Mouse (Mus musculus) urinary bladder, postnatal 10 days (tissue): ENCODE measurements around the gene Heg1.

Source experiments
- DNase-seq: peaks from one replicate; pipeline ENCODE4 v3.0.0; 2022; ENCODE audit warnings: low spot score

The Heg1 gene

DNA sequence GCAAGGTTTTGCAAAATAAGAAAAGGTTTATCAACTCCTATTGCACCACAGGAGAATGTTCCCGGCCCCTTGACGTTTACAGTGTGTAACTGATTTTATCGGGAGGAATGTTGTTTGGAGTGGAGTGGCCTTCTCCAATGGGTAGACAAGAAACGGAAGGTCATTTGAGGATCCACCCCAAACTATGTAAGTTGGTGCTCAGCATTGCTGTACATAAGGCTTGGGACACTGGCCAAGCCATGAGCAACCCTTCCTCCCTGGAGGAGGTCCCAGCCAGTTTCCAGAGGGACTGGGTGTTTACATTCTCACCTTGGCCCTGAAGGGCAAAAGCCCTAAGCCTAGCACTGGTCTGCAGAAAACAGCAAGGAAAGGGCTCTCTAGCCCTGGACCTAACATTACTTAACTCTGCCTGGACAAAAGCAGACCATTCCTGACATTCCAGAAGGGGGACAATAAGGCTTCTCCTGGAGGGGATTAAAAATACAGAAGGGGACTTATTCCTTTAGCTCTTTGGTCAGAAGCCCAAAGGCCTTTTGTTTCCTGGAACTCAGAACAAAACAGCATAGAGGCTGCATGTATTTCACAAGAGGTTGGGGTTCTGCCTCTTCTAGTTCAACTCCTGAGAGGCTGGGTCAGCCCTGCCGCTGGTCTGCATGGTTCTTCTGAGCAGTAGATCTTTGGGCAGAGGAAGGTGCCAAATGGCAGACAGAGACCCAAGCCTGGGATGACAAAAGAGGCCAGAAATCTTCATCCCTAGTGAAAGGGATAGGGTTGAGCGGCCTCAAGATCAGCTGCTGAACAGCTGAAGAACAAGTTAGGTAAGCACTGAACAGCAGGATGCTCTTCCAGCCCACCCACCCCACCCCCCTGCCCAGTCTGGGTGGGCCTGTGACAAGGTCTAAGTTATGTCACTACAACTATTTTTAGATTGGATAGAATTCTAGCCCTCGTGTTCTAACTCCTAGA, 7.5 kb upstream of the Heg1 start:
- DNase-seq: no peak

DNA sequence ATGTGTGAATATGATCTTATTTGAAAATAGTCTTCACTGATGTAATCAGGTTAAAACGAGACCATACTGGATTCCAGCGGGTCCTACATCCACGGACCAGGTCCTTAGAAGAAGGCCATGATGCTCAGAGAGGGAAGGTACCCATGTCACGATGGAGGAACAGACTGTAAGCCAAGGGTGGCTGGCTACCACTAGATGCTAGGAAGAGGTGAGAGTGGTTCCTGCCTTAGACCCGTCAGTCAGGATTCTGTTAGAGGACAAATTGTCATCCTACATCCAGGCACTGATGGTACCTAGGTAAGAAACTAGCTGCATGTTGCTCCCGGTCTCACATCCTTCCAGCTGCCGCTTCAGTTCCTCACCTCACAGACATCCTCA, 6.9 kb upstream of the Heg1 start:
- DNase-seq: no peak

DNA sequence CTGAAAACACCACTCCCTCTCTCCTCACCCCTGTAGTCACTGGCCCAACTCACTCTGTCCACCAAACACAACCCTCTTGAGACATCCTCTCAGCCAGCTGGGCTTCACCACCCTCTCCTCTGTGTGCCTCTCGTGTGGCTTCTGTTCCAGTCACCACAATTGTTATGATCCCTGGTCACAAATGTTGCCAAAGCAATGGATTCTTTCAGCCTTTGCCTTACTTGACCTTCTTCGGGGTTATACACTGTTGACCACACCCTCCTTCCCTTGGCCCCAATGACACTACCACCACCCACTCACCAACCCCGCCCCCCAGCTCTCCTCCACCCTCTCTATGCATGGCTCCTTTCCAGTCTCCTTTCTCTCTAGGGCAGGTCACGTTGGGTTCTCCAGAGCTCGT, 6.3 kb upstream of the Heg1 start:
- DNase-seq: no peak

GRCm38 (mm10) chr16:33680271-33680670, 3.9 kb upstream of the Heg1 start:
- no peak for DNase-seq

- DNase-seq: no peak
These were observed 3.4 kb upstream of the Heg1 start for GRCm38 (mm10) chr16:33680816-33681215.

DNA sequence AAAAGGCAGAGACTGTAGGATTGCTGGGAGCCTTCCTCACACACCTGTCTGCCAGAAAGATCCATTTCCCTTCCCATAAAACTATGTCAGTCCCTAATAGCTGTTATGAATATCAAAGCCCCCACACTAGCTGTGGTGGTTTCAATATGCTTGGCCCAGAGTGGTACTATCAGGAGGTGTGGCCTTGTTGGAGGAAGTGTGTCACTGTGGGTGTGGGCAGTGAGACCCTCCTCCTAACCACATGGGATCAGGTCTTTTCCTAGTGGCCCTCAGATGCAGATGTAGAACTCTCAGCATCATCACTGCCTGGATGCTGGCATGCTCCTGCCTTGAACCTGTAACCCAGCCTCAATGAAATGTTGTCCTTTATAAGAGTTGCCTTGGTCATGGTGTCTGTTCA, 2.5 kb upstream of the Heg1 start:
- DNase-seq: no peak

GRCm38 (mm10) chr16:33682651-33683050, 1.5 kb upstream of the Heg1 start:
- DNase-seq: no peak

DNA sequence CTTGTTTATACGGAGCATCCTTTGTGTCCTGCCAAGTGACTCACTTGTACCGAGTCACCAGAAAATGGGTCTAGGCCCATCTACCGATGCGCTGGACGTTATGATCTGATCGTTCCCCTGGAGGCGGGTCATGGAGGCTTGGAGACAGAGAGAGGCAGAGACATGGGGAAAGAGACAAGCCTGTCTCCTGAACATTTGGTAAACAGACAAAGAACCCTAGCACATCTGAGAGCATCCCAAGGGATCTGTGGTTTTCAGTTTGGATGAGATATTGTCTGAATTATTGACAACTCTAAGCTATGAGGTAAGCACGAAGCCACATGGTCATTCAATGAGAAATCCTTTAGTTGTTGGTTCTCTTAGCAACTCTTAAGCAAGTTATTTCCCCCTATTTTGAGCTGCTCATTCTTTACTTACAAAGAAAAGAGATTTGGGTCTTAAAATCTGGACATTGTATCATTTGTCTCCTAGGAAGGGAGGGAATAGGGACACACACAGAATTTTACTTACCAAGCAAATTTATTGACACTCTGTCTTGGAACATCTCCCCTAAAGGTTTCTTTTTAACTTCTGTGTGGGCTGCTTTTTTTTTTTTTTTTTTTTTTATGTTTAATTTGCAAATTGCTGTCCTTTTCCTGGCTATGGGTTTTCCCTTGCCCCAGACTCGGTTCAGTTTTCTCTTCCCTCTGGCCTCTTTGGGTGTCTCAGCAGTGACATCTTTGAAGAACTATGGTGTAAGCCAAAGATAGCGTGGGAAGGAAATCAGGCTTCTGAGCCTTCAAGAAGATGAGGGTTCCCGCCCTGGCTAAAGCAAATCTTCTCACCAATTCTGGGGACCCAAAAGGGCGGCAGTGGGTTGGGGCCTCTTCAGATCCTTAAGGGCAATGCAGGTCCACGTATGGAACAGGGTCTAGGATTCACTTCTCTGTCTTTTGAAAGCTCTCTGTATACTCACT, 686 bp upstream of the Heg1 start:
- DNase-seq: no peak

GRCm38 (mm10) chr16:33684703-33685701, 832 bp downstream of the Heg1 start:
- no peak for DNase-seq

GRCm38 (mm10) chr16:33686056-33686455, 1.9 kb downstream of the Heg1 start:
- no peak for DNase-seq

DNA sequence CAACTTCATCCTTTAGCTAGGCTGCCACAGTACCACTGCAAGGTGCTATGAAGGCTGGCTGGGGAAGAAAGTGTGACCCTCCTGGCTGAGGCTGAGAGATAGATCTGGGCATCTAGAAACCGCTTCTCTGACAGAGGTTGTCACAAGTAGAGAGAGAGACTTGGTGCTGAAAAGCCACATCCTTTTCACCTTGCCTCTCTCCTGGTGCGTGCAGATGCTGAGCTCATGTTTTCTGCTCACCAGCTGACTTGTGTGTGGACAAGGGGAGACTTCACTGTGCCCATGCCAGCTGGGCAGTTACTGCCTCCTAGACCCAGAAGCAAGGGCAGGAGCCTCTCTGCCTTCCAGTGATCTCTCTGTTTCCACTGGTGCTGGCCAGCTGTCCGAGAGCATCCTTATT, 3.6 kb downstream of the Heg1 start:
- no peak for DNase-seq

GRCm38 (mm10) chr16:33690975-33691747, 7.0 kb downstream of the Heg1 start:
- no peak for DNase-seq

DNA sequence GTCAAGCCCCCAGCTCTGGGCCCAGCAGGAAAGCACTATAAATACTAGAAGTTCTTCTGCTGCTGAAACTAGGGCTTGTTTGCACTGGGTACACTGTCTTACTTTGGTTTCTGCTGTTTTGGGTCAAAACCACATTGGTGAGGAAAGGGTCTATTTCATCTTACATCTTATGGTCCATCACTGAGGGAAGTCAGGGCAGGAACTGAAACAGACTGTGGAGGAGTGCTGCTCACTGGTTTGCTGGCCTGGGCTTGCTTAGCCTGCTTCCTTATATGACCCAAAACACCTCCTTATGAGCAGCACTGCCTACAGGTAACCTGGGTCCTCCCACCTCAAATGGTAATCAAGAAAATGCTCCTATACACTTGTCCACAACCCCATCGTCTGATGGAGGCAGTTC, 9.4 kb downstream of the Heg1 start:
- no peak for DNase-seq

- DNase-seq: no peak
These were observed 12.8 kb downstream of the Heg1 start for GRCm38 (mm10) chr16:33696811-33697575.

- no peak for DNase-seq
These were observed 13.6 kb downstream of the Heg1 start for GRCm38 (mm10) chr16:33697576-33698276.

DNA sequence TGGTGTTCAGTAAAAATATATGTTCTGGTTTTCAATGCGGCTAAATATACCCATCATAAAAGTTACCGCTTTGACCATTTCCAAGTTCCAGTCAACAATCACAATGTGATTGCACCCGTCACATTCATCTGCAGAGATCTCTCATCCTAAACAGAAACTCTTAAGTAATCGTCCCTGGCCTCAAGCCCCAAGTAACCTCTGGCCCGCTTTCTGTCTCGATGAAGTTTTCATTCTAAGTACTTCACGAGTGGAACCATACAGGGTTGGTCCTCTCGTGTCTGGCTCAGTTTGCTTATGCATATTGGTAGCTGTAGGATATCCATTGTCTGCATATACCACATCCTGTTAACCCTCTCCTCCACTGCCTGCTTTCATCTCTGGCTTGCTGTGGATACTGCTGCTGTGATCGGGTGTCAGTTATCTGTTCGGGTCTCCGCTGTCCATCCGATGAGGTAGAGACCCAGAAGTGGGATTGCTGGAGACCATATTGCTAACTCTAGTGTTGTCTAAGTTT, 14.2 kb downstream of the Heg1 start:
- no peak for DNase-seq

GRCm38 (mm10) chr16:33700584-33700983, 16.4 kb downstream of the Heg1 start:
- no peak for DNase-seq

DNA sequence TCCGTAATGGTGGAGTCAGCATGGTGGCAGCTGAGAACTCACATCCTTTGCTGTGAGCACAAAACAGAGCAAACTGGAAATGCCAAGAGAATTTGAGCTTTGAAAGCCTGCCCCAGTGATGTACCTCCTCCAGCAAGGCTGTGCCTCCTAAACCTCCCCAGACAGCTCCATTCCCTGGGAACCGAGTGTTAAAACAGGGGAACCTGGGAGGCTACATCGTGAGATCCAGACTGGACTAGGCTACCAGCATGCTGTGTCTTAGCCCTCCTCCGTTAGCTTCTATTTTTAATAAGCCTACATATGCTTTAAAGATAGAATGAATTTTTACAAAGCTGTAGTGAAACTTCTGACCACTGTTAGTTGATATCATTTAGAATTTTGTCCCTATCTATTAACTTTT, 17.7 kb downstream of the Heg1 start:
- no peak for DNase-seq

DNA sequence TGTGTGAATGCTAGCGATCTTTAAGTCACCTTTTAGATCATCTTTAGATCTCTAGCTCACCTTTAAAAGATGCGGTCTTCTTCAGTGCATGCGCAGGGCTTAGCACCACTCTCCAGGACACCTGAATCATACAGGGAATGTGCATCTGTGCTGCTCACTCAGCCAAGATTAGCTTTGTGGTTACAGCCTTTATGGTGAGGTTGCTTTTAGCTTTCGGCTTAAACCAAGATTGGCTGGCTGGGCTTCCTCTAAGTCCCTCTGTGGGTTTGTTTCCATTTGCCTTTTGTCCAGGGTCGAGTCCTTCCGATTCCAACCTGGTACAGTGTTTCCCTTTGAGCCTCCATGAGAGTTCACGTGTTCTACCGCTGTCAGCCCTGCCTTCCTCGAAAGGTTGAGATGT, 20.1 kb downstream of the Heg1 start:
- DNase-seq: no peak
